Mouse (Mus musculus): Measurements from ENCODE around the gene B3gnt6. TPM values are rescaled to one million over a fixed set of nuclear protein-coding genes. Genes with fewer than 3 reads are reported as not detected.

B3gnt6 gene
- polyA plus RNA-seq, 1 experiment from 2014 or later, result 0.23 TPM

DNA sequence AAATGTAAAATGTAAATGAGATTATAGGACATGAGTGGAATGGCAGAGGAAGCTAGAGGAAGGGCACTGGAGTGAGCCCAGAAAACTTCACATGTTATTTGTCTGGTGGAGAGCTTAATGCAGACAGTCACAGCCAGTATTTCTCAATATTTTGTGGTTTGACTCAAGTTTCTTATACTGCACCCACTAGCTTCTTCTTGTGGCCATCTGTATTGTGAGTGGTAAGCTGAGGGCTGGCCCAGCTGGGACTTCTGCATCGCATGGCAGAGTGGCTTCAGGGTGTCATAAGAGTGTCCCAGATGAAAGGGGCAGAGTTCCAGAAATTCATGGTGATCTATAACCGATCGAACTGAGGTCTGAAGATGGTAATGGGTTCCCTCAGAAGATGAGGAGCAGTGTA, 1.1 kb upstream of the B3gnt6 start:
- WGBS, result 91% methylated on average over 3 of the region's 3 CpGs
- TF ChIP-seq EP300 (optimal IDR thresholded peaks at IDR 0.05) (no peak), CTCF (IDR thresholded peaks at IDR 0.05; ENCODE audit: low read depth) (no peak)
- Histone ChIP-seq H3K27ac (replicated peaks) (no peak overlapping the region), H3K4me3 (ENCODE audit: low read depth, low read length) (no peak overlapping the region), H3K4me1 (replicated peaks; ENCODE audit: control insufficient read depth, insufficient read depth) (no peaks in the 10 kb centered on the region), H3K36me3 (ENCODE audit: control insufficient read depth, insufficient read depth, low read length) (no peaks in the 10 kb centered on the region), H3K4me2 (replicated peaks; ENCODE audit: low read depth) (no peak overlapping the region), H3K9ac (ENCODE audit: low read length) (no peak overlapping the region), H3K9me3 (ENCODE audit: control insufficient read depth, low read length) (no peaks in the 10 kb centered on the region), H3K27me3 (ENCODE audit: control insufficient read depth, insufficient read depth, low read length) (no peaks in the 10 kb centered on the region)
- ATAC-seq (ENCODE audit: low FRiP score, low TSS enrichment) (no peak), DNase-seq (ENCODE audit: low spot score) (no peak)

- TF ChIP-seq CTCF (IDR thresholded peaks at IDR 0.05; ENCODE audit: low read depth) (no peak), EP300 (optimal IDR thresholded peaks at IDR 0.05) (no peak)
- no peak overlapping the region for H3K4me2 ChIP-seq (replicated peaks; ENCODE audit: low read depth)
- H3K4me1 ChIP-seq (replicated peaks; ENCODE audit: control insufficient read depth, insufficient read depth), result peaks cover 4% of the 10 kb centered on the region
- ATAC-seq (ENCODE audit: low FRiP score, low TSS enrichment), result no peak
- no peak for DNase-seq (ENCODE audit: low spot score)
- peaks cover 22% of the 10 kb centered on the region; the same call in 1 of the 2 replicates for H3K27me3 ChIP-seq (ENCODE audit: control insufficient read depth, insufficient read depth, low read length)
- H3K4me3 ChIP-seq (ENCODE audit: low read depth, low read length), result no peak overlapping the region
- no peaks in the 10 kb centered on the region for H3K9me3 ChIP-seq (ENCODE audit: control insufficient read depth, low read length)
- H3K36me3 ChIP-seq (ENCODE audit: control insufficient read depth, insufficient read depth, low read length), result no peaks in the 10 kb centered on the region
- no peak overlapping the region for H3K27ac ChIP-seq (replicated peaks)
- 30% methylated on average over 10 of the region's 10 CpGs for WGBS
- no peak overlapping the region for H3K9ac ChIP-seq (ENCODE audit: low read length)
Observed at GRCm38 (mm10) chr7:98195151-98195801, 4.0 kb downstream of the B3gnt6 start.

DNA sequence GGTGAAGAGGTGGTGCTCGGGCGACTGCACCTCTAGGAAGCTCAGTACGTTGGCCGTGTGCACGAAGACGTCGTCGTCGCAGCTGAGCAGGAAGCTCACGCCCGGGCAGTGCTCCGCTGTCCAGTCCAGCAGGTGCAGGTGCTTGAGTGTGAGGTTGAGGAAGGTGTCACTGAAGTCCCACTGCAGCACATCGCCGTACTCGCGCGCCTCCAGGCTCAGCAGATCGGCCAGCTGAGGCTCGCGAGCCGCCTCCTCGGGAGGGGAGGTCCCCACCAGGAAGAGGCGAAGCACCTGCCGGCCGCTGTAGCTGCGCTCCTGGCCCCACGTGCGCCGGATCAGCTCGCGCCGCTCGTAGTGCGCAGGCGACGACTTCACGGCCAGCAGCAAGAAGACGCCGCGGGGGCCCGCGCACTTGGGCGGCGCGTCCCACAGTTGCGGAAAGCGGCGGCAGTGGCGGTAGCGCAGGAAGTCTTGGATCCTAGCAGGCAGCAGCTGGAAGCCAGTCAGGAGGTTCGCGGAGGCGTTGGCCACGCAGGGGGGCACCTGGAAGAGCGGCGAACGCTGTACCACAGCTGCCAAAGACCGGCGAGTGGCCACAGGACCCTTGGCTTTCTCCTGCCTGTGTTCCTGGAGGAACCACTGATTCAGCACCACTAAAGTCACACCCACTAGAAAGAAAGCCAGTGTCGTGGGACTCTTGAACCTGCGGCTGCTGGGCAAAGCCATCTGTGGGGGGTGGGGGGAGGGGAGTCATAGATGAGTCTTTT, 5.1 kb downstream of the B3gnt6 start:
- Histone ChIP-seq H3K36me3 (ENCODE audit: control insufficient read depth, insufficient read depth, low read length) (no peaks in the 10 kb centered on the region), H3K9ac (ENCODE audit: low read length) (no peak overlapping the region), H3K9me3 (ENCODE audit: control insufficient read depth, low read length) (no peaks in the 10 kb centered on the region), H3K4me1 (replicated peaks; ENCODE audit: control insufficient read depth, insufficient read depth) (peaks cover 4% of the 10 kb centered on the region), H3K27me3 (ENCODE audit: control insufficient read depth, insufficient read depth, low read length) (peaks cover 22% of the 10 kb centered on the region; the same call in 1 of the 2 replicates), H3K4me2 (replicated peaks; ENCODE audit: low read depth) (peak overlapping the region; percentile 56), H3K27ac (replicated peaks) (no peak overlapping the region), H3K4me3 (ENCODE audit: low read depth, low read length) (peak overlapping the region; percentile 35)
- ATAC-seq (ENCODE audit: low FRiP score, low TSS enrichment) (peak; percentile 59), DNase-seq (ENCODE audit: low spot score) (peak; percentile 57)
- TF ChIP-seq CTCF (IDR thresholded peaks at IDR 0.05; ENCODE audit: low read depth) (no peak), EP300 (optimal IDR thresholded peaks at IDR 0.05) (no peak)
- WGBS, result 2% methylated on average over 61 of the region's 61 CpGs

DNA sequence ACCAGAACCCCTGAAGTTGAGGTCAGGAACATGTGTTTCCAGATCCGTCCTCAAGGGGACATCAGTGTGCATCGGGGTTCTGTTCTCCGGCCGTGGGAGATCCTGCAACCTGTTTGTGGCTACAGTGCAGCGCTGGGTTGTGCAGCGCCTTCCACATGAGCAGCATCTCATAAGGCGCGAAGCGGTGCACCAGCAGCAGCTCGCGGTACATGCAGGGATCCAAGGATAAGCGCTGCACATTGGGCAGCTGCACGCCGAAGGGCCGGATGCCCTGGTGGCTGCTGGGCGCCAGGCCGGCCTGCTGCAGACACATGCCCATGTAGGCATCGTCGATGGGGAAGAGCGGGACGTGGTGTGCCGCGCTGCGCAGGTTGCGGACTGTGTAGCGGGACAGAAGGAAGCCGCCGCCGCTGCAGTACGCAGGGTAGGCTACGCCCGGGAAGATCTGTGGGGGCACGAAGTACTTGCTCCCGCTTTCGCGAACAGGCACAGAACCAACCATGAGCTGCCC, 5.7 kb downstream of the B3gnt6 start:
- H3K36me3 ChIP-seq (ENCODE audit: control insufficient read depth, insufficient read depth, low read length), result no peaks in the 10 kb centered on the region
- no peaks in the 10 kb centered on the region for H3K9me3 ChIP-seq (ENCODE audit: control insufficient read depth, low read length)
- peak; percentile 47 for ATAC-seq (ENCODE audit: low FRiP score, low TSS enrichment)
- TF ChIP-seq CTCF (IDR thresholded peaks at IDR 0.05; ENCODE audit: low read depth), result peak; percentile 66
- no peak for TF ChIP-seq EP300 (optimal IDR thresholded peaks at IDR 0.05)
- WGBS, result 7% methylated on average over 36 of the region's 36 CpGs
- H3K27ac ChIP-seq (replicated peaks), result no peak overlapping the region
- H3K27me3 ChIP-seq (ENCODE audit: control insufficient read depth, insufficient read depth, low read length), result peaks cover 22% of the 10 kb centered on the region; the same call in 1 of the 2 replicates
- DNase-seq (ENCODE audit: low spot score), result peak; percentile 44
- H3K4me2 ChIP-seq (replicated peaks; ENCODE audit: low read depth), result peak overlapping the region; percentile 56
- H3K9ac ChIP-seq (ENCODE audit: low read length), result no peak overlapping the region
- H3K4me1 ChIP-seq (replicated peaks; ENCODE audit: control insufficient read depth, insufficient read depth), result peaks cover 4% of the 10 kb centered on the region
- H3K4me3 ChIP-seq (ENCODE audit: low read depth, low read length), result peak overlapping the region; percentile 35

GRCm38 (mm10) chr7:98191571-98192250, 7.6 kb downstream of the B3gnt6 start:
- no peak for TF ChIP-seq EP300 (optimal IDR thresholded peaks at IDR 0.05)
- peak; percentile 81 for TF ChIP-seq CTCF (IDR thresholded peaks at IDR 0.05; ENCODE audit: low read depth)
- DNase-seq (ENCODE audit: low spot score), result peak; percentile 81
- no peaks in the 10 kb centered on the region for H3K9me3 ChIP-seq (ENCODE audit: control insufficient read depth, low read length)
- no peak overlapping the region for H3K27ac ChIP-seq (replicated peaks)
- no peak overlapping the region for H3K9ac ChIP-seq (ENCODE audit: low read length)
- H3K4me1 ChIP-seq (replicated peaks; ENCODE audit: control insufficient read depth, insufficient read depth), result peaks cover 4% of the 10 kb centered on the region
- WGBS, result 64% methylated on average over 17 of the region's 17 CpGs
- 0 out of 2 replicates have a peak, but pooled peaks have one; percentile 30 for ATAC-seq (ENCODE audit: low FRiP score, low TSS enrichment)
- H3K4me2 ChIP-seq (replicated peaks; ENCODE audit: low read depth), result no peak overlapping the region
- H3K27me3 ChIP-seq (ENCODE audit: control insufficient read depth, insufficient read depth, low read length), result peaks cover 22% of the 10 kb centered on the region; the same call in 1 of the 2 replicates
- H3K36me3 ChIP-seq (ENCODE audit: control insufficient read depth, insufficient read depth, low read length), result no peaks in the 10 kb centered on the region
- H3K4me3 ChIP-seq (ENCODE audit: low read depth, low read length), result no peak overlapping the region

All from stomach, postnatal 0 days (tissue).